Mouse (Mus musculus) forebrain, embryonic 15.5 days (tissue): ENCODE results near the gene Dscam. TPM values are rescaled to one million over a fixed set of nuclear protein-coding genes. Genes with fewer than 3 reads are reported as not detected.
A peak's percentile ranks its signal among the peaks of the same experiment; 100 is the strongest.
"Not testable (repeated sequence)": the region's sequence is repeated elsewhere in the genome, so short reads cannot be mapped to it uniquely, and the experiment has no call there.

Experiments used
- ATAC-seq: fragments of 200-750 bp; cut with Nextera tagmentation; replicated peaks from 2 replicates; pipeline ENCODE4 v1.8.0; 2017; ENCODE audit warnings: mild to moderate bottlenecking, moderate TSS enrichment, moderate library complexity
- H3K27ac ChIP-seq: fragments of 300-500 bp; sonication (generic); replicated peaks from 2 replicates; pipeline ENCODE4 v1.5.1; 2015; ENCODE audit warnings: mild to moderate bottlenecking, inconsistent platforms
- H3K27me3 ChIP-seq: fragments of 300-500 bp; sonication (generic); 2 replicates; pipeline ENCODE4 v1.6.1; 2015; ENCODE audit warnings: inconsistent platforms
- H3K36me3 ChIP-seq: fragments of 300-500 bp; sonication (generic); 2 replicates; pipeline ENCODE4 v1.6.1; 2015; ENCODE audit warnings: mild to moderate bottlenecking, inconsistent platforms
- H3K4me1 ChIP-seq: fragments of 300-500 bp; sonication (generic); 2 replicates; pipeline ENCODE4 v1.6.1; 2015; ENCODE audit warnings: inconsistent platforms
- H3K4me2 ChIP-seq: fragments of 300-500 bp; sonication (generic); replicated peaks from 2 replicates; pipeline ENCODE4 v1.6.1; 2015; ENCODE audit warnings: mild to moderate bottlenecking, inconsistent platforms
- H3K4me3 ChIP-seq: fragments of 300-500 bp; sonication (generic); 2 replicates; pipeline ENCODE4 v1.5.1; 2015; ENCODE audit warnings: mild to moderate bottlenecking, inconsistent platforms
- H3K9ac ChIP-seq: fragments of 300-500 bp; sonication (generic); replicated peaks from 2 replicates; pipeline ENCODE4 v1.6.1; 2015; ENCODE audit warnings: mild to moderate bottlenecking, inconsistent platforms
- H3K9me3 ChIP-seq: fragments of 300-500 bp; sonication (generic); 2 replicates; pipeline ENCODE4 v1.6.1; 2016; ENCODE audit warnings: inconsistent platforms
- WGBS: fragments of 180-500 bp; shearing (Covaris S2); methylation state at CpG from one replicate; pipeline ENCODE4 v1.1.7; 2015; ENCODE audit warnings: mixed read lengths; 5-methylcytosine and 5-hydroxymethylcytosine counted together
- polyA plus RNA-seq: library from polyadenylated mRNA; unstranded; fragments of >200 nt; fragmentation: Nextera tagmentation; extraction: Ambion mirVana; gene quantifications from 2 replicates; pipeline ENCODE4 v1.2.1, GENCODE M21; 2015

Gene Dscam
- polyA plus RNA-seq, 1 experiment from 2014 or later = 7.7 TPM

DNA sequence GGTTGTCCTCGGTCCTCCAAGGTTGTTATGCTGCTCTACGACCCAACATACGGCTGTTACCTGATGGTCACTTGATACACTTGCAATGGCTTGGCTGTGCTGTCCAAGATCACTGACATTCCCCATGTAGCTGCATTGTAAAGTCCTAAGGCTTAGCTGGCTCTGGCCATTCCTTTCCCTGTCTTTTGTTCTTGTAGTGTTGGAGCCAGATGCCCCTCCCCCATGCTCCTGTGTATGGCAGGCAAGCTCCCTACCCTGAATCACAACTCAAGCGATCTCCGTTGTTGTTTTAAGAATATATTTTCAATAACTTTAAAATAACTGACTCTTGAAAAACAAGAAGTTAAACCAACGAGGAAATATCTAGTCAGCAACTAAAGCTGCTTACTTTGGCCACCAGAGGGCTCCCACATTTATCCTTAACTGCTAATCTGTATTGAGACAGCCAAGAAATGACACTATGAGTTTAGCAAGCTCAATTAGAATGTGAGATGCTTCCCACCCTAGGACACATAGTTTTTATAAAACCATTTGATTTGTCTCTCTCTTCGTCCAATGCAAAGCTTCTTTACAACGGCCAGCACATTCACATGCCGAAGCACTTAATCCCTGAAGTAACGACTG is 273.9 kb downstream of the Dscam start:
- Histone ChIP-seq H3K36me3 (no peaks in the 10 kb centered on the region), H3K4me3 (no peak overlapping the region), H3K27ac (no peak overlapping the region), H3K4me1 (peaks cover 7% of the 10 kb centered on the region; the same call in 1 of the 2 replicates), H3K9ac (no peak overlapping the region), H3K9me3 (no peaks in the 10 kb centered on the region), H3K4me2 (no peak overlapping the region), H3K27me3 (no peaks in the 10 kb centered on the region)
- 34% methylated on average over 10 of the region's 10 CpGs for WGBS
- ATAC-seq = peak; percentile 64; the same call in 1 of the 2 replicates

DNA sequence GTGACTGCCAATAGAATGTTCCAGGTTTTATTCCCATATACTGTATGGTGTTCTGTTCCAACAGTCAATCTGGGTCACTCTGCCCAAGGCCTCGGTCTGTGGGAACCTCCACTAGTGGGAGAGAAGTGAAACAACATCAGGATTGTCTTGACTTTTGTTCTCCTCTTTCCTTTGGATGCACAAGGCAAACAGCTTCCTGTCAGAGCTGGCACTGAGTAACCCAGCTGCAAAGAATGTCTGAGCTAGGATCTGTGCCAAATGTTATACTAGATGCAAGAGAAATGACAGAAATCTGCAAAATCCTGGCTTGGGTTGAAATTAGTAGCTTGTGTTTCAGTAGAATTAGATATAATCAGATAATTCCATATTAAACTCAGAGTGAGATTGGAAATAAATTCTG is 282.5 kb downstream of the Dscam start:
- 0 out of 2 replicates have a peak, but pooled peaks have one; percentile 23 for ATAC-seq
- WGBS = 67% methylated on average over 1 of the region's 1 CpGs
- Histone ChIP-seq H3K27ac (peak overlapping the region; percentile 60), H3K9me3 (no peaks in the 10 kb centered on the region), H3K4me3 (no peak overlapping the region), H3K9ac (no peak overlapping the region), H3K27me3 (no peaks in the 10 kb centered on the region), H3K36me3 (no peaks in the 10 kb centered on the region), H3K4me1 (peaks cover 23% of the 10 kb centered on the region), H3K4me2 (no peak overlapping the region)

DNA sequence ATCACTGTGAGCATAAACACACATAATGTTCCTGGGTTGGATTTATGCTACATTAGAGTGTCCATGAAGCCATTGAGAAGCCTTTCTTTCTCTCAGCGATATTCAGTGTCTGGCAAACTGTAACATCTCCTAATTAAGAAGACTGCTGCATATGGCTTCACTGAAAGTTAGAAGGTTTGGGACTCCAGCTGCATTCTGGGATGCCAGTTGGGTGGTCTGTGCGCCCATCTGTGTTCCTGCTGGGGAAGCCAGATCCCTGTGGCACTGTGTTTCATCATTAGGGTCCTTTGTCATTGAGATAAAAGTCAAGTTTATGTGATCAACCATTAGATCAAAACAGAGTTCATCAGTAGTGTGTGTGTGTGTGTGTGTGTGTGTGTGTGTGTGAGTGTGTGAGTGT is 284.7 kb downstream of the Dscam start:
- Histone ChIP-seq H3K27me3 (no peaks in the 10 kb centered on the region), H3K9me3 (no peaks in the 10 kb centered on the region), H3K36me3 (no peaks in the 10 kb centered on the region), H3K9ac (no peak overlapping the region), H3K4me3 (no peak overlapping the region), H3K4me1 (peaks cover 23% of the 10 kb centered on the region), H3K4me2 (no peak overlapping the region), H3K27ac (peak overlapping the region; percentile 60)
- 62% methylated on average over 2 of the region's 2 CpGs for WGBS
- ATAC-seq = peak; percentile 67; the same call in 1 of the 2 replicates

DNA sequence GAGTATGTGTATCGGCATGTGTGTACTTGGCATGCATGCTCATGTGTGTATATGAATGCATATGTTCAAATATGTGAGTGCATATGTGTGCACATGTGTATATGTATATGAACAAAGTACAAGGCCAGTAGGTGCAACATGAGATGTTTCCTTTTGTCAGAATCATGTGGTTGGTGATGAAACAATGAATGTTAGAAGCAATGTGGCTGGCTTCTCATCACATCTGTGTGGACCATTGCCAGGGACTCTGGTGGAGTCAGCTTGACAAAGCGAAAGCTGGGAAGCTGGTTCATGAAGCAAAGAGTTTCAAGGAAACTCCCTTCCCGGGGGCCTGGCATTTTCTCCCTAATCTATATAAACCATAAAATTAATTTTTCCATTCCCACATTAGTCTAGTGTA is 286.0 kb downstream of the Dscam start:
- not testable (repeated sequence) for H3K9me3 ChIP-seq, H3K9ac ChIP-seq, ATAC-seq, H3K27ac ChIP-seq, H3K4me3 ChIP-seq, H3K27me3 ChIP-seq, H3K4me2 ChIP-seq, H3K36me3 ChIP-seq
- 81% methylated on average over 3 of the region's 3 CpGs for WGBS
- H3K4me1 ChIP-seq = peaks cover 23% of the 10 kb centered on the region

DNA sequence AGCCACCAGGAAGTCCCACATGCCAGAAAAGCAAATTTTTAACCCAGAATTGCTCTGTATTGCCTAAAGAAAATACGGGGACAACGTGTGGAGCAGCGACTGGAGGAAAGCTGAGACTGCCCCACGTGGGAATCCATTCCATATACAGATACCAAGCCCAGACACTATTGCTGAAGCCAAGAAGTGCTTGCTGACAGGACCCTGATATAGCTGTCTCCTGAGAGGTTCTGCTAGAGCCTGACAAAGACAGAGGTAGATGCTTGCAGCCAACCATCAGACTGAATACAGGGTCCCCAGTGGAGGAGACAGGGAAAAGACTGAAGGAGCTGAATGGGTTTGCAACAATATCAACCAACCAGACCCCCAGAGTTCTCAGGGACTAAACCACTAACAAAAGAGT is 293.3 kb downstream of the Dscam start:
- H3K4me2 ChIP-seq = no peak overlapping the region
- no peaks in the 10 kb centered on the region for H3K27me3 ChIP-seq
- no peak for ATAC-seq
- 82% methylated on average over 4 of the region's 4 CpGs for WGBS
- no peaks in the 10 kb centered on the region for H3K36me3 ChIP-seq
- no peak overlapping the region for H3K9ac ChIP-seq
- peaks cover 8% of the 10 kb centered on the region for H3K4me1 ChIP-seq
- H3K27ac ChIP-seq = no peak overlapping the region
- no peaks in the 10 kb centered on the region for H3K9me3 ChIP-seq
- no peak overlapping the region for H3K4me3 ChIP-seq

DNA sequence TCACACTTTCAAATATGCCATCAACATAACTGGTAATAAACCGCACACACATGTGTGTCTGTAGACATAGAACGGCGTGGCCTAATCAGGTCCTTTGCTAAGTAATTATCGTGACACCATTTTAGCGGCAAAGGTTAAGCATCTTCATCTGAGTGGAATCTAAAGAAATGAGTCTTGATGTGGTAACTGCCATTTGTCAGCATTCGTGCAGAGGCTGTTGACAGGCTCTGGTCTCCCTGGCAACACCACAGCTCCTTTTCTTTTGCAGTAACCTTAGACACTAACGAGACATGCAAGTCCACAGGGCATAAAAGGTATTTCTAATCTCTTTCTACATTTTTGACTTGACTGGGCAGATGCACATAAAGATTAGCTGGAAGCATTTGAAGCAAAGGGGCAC is 297.8 kb downstream of the Dscam start:
- 15% methylated on average over 7 of the region's 7 CpGs for WGBS
- Histone ChIP-seq H3K9me3 (no peaks in the 10 kb centered on the region), H3K36me3 (no peaks in the 10 kb centered on the region), H3K4me1 (peaks cover 8% of the 10 kb centered on the region), H3K4me3 (no peak overlapping the region), H3K9ac (no peak overlapping the region), H3K27me3 (no peaks in the 10 kb centered on the region), H3K4me2 (no peak overlapping the region), H3K27ac (peak overlapping the region; percentile 13; the same call in 1 of the 2 replicates)
- ATAC-seq = no peak

DNA sequence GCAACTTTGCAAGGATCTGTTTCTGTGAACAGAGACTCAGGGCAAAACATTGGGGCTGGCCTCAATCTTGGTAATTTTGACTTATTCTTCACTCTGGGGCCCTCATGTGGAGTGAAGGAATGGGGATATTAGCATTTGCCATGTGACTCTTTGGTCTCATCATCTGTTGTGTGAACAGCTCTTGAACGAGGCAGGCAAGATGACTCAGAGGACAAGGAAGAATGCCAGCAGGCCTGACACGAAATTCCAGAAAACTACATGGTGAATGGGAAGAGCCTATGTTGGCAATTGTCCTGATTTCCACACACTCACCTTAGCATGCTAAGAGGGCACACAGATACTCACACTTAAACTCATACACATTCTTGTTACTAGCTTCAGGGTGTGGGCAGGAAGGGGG is 313.0 kb downstream of the Dscam start:
- Histone ChIP-seq H3K4me3 (no peak overlapping the region), H3K9ac (no peak overlapping the region), H3K27ac (no peak overlapping the region), H3K4me2 (no peak overlapping the region), H3K9me3 (no peaks in the 10 kb centered on the region), H3K4me1 (peaks cover 8% of the 10 kb centered on the region), H3K27me3 (no peaks in the 10 kb centered on the region), H3K36me3 (no peaks in the 10 kb centered on the region)
- 41% methylated on average over 2 of the region's 2 CpGs for WGBS
- no peak for ATAC-seq

DNA sequence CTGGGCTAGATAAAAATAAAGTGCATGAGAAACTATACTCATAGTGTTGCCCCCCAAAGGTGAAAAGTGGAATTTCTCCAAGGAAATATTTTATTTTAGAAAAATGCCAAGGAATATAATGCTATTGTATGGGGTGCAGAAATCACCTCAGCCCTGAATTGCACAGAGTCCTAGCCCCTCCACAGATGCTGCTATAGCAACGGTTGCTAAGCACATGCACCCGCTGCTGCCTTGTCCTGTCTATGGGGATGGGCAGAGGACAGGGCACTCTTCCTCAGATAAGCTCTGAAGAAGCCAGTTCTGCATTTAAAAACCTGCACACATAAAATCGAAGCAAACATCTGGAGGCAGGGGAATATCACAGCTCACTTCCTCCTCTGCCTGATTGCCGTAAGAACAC is 315.5 kb downstream of the Dscam start:
- Histone ChIP-seq H3K27me3 (no peaks in the 10 kb centered on the region), H3K4me1 (peaks cover 8% of the 10 kb centered on the region), H3K27ac (no peak overlapping the region), H3K4me2 (no peak overlapping the region), H3K4me3 (no peak overlapping the region), H3K36me3 (no peaks in the 10 kb centered on the region), H3K9ac (no peak overlapping the region), H3K9me3 (no peaks in the 10 kb centered on the region)
- 62% methylated on average over 4 of the region's 4 CpGs for WGBS
- 0 out of 2 replicates have a peak, but pooled peaks have one; percentile 55 for ATAC-seq

DNA sequence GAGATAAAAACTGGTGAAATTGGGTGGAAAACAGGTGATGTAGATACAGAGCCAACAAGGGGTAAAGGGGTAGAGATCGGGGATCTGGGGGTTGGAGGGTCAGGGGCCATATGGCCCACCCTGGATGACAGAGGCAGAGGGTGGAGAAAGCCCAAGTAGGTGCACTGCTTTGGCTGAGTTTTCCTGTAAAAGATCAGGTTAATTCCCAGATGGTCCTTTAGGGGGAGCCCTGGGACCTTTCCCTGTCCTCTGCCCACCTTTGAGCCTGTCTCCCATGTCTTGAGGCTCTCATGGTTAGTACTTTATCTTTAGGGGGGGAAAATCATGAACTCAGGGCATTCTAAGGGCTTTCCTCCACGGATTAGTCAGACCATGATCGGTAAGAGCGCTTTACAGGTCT is 318.2 kb downstream of the Dscam start:
- Histone ChIP-seq H3K36me3 (no peaks in the 10 kb centered on the region), H3K4me3 (no peak overlapping the region), H3K4me1 (peaks cover 10% of the 10 kb centered on the region), H3K9me3 (no peaks in the 10 kb centered on the region), H3K27ac (no peak overlapping the region), H3K4me2 (no peak overlapping the region), H3K27me3 (no peaks in the 10 kb centered on the region), H3K9ac (no peak overlapping the region)
- ATAC-seq = no peak; the same call in 1 of the 2 replicates
- 10% methylated on average over 4 of the region's 4 CpGs for WGBS

DNA sequence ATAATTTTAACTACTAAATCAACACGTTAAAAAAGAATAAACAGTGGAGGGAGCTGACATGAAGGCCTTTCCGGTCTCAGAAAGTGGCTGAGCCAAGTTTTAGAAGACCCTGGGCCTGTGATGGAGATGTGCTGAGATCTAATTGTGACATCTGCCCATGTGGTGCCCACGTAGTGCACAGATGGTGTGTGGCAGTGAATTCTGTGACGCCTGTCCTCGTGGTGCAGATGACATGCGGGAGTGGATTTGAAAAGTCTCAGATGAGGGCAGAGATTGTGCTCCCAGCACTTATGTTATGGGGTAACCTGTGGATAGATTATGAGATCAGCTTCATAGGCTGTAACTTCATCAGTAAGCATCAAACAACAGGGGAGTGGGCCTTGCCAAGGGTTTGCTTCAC is 321.6 kb downstream of the Dscam start:
- Histone ChIP-seq H3K4me2 (no peak overlapping the region), H3K27ac (peak overlapping the region; percentile 35), H3K36me3 (no peaks in the 10 kb centered on the region), H3K4me1 (peaks cover 33% of the 10 kb centered on the region), H3K9me3 (no peaks in the 10 kb centered on the region), H3K27me3 (no peaks in the 10 kb centered on the region), H3K9ac (no peak overlapping the region), H3K4me3 (no peak overlapping the region)
- ATAC-seq = no peak
- WGBS = 57% methylated on average over 6 of the region's 6 CpGs

DNA sequence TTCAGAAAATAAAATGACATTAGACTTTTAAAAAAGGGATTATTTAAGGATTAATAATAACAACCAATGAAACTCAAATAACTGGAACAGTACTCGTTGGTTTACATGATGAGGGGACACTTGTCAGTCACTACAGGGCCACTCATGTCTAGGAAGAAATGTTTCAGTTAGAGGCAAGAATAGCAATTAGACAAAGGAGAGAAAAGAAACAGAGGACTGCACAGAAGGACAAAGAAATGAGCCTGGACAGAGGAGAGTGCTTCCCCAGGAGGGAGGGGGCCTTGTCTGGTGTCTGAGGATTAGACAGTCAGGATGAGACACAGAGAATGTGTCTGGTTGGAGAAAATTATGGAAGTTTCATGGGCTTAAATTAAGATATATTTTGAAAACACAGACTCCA is 324.0 kb downstream of the Dscam start:
- no peak overlapping the region for H3K4me2 ChIP-seq
- H3K4me3 ChIP-seq = no peak overlapping the region
- H3K36me3 ChIP-seq = no peaks in the 10 kb centered on the region
- H3K4me1 ChIP-seq = peaks cover 45% of the 10 kb centered on the region
- no peaks in the 10 kb centered on the region for H3K9me3 ChIP-seq
- no peaks in the 10 kb centered on the region for H3K27me3 ChIP-seq
- H3K27ac ChIP-seq = peak overlapping the region; percentile 88
- peak; percentile 42 for ATAC-seq
- WGBS = 5% methylated on average over 1 of the region's 1 CpGs
- H3K9ac ChIP-seq = no peak overlapping the region

DNA sequence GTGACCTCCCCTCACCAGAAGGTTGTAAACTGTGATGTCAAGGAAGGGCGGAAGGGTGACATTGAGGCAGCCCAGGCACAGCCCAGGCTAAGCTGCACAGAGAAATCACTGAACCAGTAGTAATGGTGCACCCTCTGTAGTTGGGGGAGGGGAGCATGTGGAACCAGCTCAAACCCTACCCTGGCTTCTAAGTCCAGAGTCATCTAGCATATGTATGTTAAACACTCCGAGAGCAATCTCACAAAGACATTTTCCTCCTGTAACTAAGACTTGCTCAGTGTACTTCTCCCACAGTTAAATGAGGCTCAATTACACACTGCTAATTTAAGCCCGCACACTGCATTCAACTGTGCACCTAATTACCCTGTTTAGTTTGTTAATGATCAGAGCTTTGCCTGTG is 324.4 kb downstream of the Dscam start:
- H3K4me3 ChIP-seq = no peak overlapping the region
- peak; percentile 80 for ATAC-seq
- H3K27ac ChIP-seq = peak overlapping the region; percentile 88
- no peak overlapping the region for H3K9ac ChIP-seq
- H3K4me2 ChIP-seq = no peak overlapping the region
- H3K9me3 ChIP-seq = no peaks in the 10 kb centered on the region
- H3K36me3 ChIP-seq = no peaks in the 10 kb centered on the region
- H3K4me1 ChIP-seq = peaks cover 45% of the 10 kb centered on the region
- H3K27me3 ChIP-seq = no peaks in the 10 kb centered on the region
- 11% methylated on average over 3 of the region's 3 CpGs for WGBS
